Mouse (Mus musculus) hindbrain, embryonic 11.5 days (tissue): ENCODE data around the gene Tubd1. TPM values are rescaled to one million over a fixed set of nuclear protein-coding genes. Genes with fewer than 3 reads are reported as not detected.

ENCODE experiments used
- ATAC-seq: fragments of 200-750 bp; cut with Nextera tagmentation; 2 replicates; pipeline ENCODE4 v1.8.0; 2017; ENCODE audit warnings: mild to moderate bottlenecking, moderate TSS enrichment, moderate library complexity; ENCODE audit not compliant: low FRiP score
- DNase-seq: peaks from one replicate; pipeline ENCODE4 v3.0.0-alpha.2; 2015; ENCODE audit warnings: low spot score
- H3K27ac ChIP-seq: fragments of 300-500 bp; sonication (generic); 2 replicates; pipeline ENCODE4 v1.5.1; 2014; ENCODE audit warnings: mild to moderate bottlenecking, low read depth, low read length
- H3K27me3 ChIP-seq: fragments of 300-500 bp; sonication (generic); 2 replicates; pipeline ENCODE4 v1.6.1; 2014; ENCODE audit warnings: mild to moderate bottlenecking, low read length, moderate library complexity, mixed read lengths; ENCODE audit not compliant: control insufficient read depth, insufficient read depth
- H3K36me3 ChIP-seq: fragments of 300-500 bp; sonication (generic); 2 replicates; pipeline ENCODE4 v1.6.1; 2014; ENCODE audit warnings: mild to moderate bottlenecking, low read length, moderate library complexity, mixed read lengths; ENCODE audit not compliant: control insufficient read depth, insufficient read depth
- H3K4me1 ChIP-seq: fragments of 300-500 bp; sonication (generic); replicated peaks from 2 replicates; pipeline ENCODE4 v1.6.1; 2014; ENCODE audit warnings: low read length, mixed read lengths; ENCODE audit not compliant: control insufficient read depth, insufficient read depth
- H3K4me2 ChIP-seq: fragments of 300-500 bp; sonication (generic); replicated peaks from 2 replicates; pipeline ENCODE4 v1.6.1; 2014; ENCODE audit warnings: mild to moderate bottlenecking, low read depth, low read length
- H3K4me3 ChIP-seq: fragments of 300-500 bp; sonication (generic); 2 replicates; pipeline ENCODE4 v1.5.1; 2014; ENCODE audit warnings: low read depth, low read length
- H3K9ac ChIP-seq: fragments of 300-500 bp; sonication (generic); 2 replicates; pipeline ENCODE4 v1.6.1; 2014; ENCODE audit warnings: low read depth, low read length
- H3K9me3 ChIP-seq: fragments of 300-500 bp; sonication (generic); 2 replicates; pipeline ENCODE4 v1.6.1; 2016; ENCODE audit warnings: low read length; ENCODE audit not compliant: control insufficient read depth
- WGBS: fragments of 180-500 bp; shearing (Covaris S2); extraction: QIAGEN DNeasy Blood & Tissue Kit; methylation state at CpG from one replicate; pipeline ENCODE4 v1.1.7; 2014; 5-methylcytosine and 5-hydroxymethylcytosine counted together
- polyA plus RNA-seq: library from polyadenylated mRNA; unstranded; fragments of >200 nt; fragmentation: Nextera tagmentation; extraction: Ambion mirVana; gene quantifications from 2 replicates; pipeline ENCODE4 v1.2.1, GENCODE M21; 2014

Gene Tubd1
- polyA plus RNA-seq, 1 experiment from 2014 or later = 13.5 TPM

DNA sequence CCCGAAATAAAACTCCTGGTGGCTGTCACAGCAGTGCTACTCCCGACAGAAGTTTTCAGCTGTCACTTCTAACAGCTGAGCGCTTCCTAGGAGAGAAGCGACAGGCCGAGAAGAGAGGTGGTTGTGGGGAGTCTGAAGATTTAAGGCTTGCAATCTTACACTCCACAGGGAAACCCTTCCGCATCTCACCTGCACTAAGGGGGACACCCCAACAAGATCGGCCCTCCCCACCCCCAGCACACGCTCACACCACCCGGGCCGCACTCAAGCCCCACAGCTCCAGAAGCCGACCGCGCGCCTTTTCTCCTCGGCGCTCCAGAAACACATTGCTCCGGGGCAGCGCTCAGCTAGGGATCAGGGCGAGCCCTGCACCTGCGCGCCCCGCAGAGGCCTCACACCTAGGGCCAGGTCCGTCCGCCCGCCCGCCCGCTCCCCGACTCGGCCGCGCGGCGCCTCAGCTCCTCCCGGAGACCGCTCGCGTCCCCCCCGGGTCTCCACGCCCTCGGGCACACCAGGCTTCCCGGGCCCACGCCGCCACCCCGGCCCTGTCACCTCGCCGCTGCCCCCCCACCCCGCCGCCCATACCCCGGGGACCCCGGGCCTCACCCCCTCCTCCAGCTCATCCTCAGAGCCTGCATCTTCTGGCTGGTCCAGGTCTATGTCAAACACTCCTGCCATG lies 692 bp upstream of the Tubd1 start:
- H3K36me3 ChIP-seq = no peaks in the 10 kb centered on the region

DNA sequence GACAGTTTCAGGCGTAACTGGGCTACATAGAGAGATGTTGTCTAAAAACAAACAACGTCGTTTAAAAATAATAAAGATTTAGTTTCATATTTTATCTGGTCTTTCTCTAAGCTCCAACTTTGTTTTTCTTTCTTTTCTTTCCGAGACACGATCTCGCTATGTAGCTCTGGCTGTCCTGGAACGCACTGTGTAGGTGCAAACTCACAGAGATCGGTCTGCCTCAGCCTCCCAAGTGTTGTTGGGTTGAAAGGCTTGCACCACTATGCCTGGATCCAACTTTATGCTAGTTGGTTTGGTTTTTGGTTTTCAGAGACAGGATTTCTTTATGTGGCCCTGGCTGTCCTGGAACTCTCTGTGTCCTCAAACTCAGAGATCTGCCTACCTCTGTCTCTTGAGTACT lies 765 bp downstream of the Tubd1 start:
- Histone ChIP-seq H3K27me3 (no peaks in the 10 kb centered on the region), H3K36me3 (no peaks in the 10 kb centered on the region; the same call in 1 of the 2 replicates), H3K4me1 (no peaks in the 10 kb centered on the region), H3K4me3 (peak overlapping the region; percentile 78), H3K27ac (no peak overlapping the region), H3K4me2 (peak overlapping the region; percentile 39), H3K9me3 (no peaks in the 10 kb centered on the region), H3K9ac (0 out of 2 replicates have a peak overlapping the region, but pooled peaks have one; percentile 46)
- 81% methylated on average over 8 of the region's 8 CpGs for WGBS
- DNase-seq (no peak), ATAC-seq (no peak)

More for the DNA sequence above, 692 bp upstream of the Tubd1 start:
- DNase-seq = no peak
- whole genome bisulfite sequencing = under 1% methylated on average over 44 of the region's 50 CpGs
- Histone ChIP-seq H3K4me2 (peak overlapping the region; percentile 86), H3K27me3 (no peaks in the 10 kb centered on the region), H3K4me3 (peak overlapping the region; percentile 78), H3K27ac (peak overlapping the region; percentile 68), H3K9me3 (no peaks in the 10 kb centered on the region), H3K9ac (peak overlapping the region; percentile 75), H3K4me1 (no peaks in the 10 kb centered on the region)
- ATAC-seq = peak; percentile 71

DNA sequence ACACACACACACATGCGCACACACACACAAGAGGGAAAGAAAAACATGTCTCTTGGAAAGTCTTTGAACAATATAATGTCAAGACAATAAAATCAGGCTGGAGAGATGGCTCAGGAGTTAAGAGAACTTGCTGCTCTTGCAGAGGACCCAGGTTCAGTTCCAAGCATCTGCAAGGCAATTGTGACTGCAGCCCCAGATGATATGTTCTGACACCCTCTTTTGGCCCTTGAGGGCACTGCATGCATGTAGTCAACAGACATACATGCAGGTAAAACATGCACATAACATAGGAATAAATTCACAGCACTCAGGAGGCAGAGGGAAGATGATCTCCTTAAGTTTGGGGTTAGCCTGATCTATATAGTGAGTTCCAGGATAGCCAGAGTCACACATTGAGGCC lies 2.6 kb downstream of the Tubd1 start:
- Histone ChIP-seq H3K27me3 (no peaks in the 10 kb centered on the region), H3K4me1 (no peaks in the 10 kb centered on the region), H3K4me3 (no peak overlapping the region), H3K27ac (no peak overlapping the region), H3K4me2 (no peak overlapping the region), H3K9ac (no peak overlapping the region), H3K9me3 (no peaks in the 10 kb centered on the region), H3K36me3 (no peaks in the 10 kb centered on the region; the same call in 1 of the 2 replicates)
- no peak for DNase-seq
- 89% methylated on average over 1 of the region's 1 CpGs for WGBS
- no peak for ATAC-seq

DNA sequence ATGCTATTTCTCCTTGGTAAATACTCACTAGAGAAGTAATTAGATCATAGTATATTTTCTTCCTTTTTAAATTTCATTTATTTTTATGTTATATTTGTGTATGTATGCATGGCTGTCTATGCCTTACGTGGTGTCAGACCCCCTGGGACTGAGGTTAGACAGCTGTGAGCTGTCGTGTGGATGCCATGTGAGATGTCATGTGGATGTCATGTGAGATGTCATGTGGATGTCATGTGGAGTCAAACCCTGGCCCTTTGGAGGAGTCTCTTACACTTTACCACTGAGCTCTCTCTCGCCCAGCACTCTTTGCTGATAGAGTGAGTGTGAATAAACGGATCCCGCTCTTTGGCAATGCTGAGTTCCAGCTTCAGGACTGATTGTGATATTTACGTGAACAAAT lies 8.7 kb downstream of the Tubd1 start:
- ATAC-seq = no peak
- WGBS = 92% methylated on average over 6 of the region's 6 CpGs
- Histone ChIP-seq H3K27ac (no peak overlapping the region), H3K27me3 (no peaks in the 10 kb centered on the region), H3K4me1 (no peaks in the 10 kb centered on the region), H3K9ac (no peak overlapping the region), H3K4me2 (no peak overlapping the region), H3K36me3 (no peaks in the 10 kb centered on the region; the same call in 1 of the 2 replicates), H3K4me3 (no peak overlapping the region), H3K9me3 (no peaks in the 10 kb centered on the region)
- DNase-seq = no peak

DNA sequence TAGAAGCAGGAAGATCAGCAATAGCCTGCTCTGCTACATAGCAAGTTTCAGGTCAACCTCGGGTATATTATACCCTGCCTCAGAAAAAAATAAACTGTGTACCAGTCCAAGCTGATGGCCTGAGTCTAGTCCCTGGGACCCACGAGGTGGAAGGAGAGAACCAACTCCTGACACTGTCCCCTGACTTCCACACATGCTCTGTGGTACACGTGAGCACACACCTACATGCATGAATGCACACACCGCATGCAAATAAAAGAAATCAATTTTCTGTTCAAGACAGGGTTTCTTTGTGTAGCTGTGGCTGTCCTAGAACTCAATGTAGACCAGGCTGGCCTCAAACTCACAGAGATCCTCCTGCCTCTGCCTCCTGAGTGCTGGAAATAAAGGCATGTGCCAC lies 13.5 kb downstream of the Tubd1 start:
- H3K27ac ChIP-seq = no peak overlapping the region
- WGBS = 88% methylated on average over 4 of the region's 4 CpGs
- DNase-seq (no peak), ATAC-seq (no peak)
- no peak overlapping the region for H3K4me2 ChIP-seq
- H3K9me3 ChIP-seq = no peaks in the 10 kb centered on the region
- no peaks in the 10 kb centered on the region for H3K36me3 ChIP-seq
- H3K4me1 ChIP-seq = no peaks in the 10 kb centered on the region
- no peaks in the 10 kb centered on the region for H3K27me3 ChIP-seq
- H3K9ac ChIP-seq = no peak overlapping the region
- H3K4me3 ChIP-seq = no peak overlapping the region

DNA sequence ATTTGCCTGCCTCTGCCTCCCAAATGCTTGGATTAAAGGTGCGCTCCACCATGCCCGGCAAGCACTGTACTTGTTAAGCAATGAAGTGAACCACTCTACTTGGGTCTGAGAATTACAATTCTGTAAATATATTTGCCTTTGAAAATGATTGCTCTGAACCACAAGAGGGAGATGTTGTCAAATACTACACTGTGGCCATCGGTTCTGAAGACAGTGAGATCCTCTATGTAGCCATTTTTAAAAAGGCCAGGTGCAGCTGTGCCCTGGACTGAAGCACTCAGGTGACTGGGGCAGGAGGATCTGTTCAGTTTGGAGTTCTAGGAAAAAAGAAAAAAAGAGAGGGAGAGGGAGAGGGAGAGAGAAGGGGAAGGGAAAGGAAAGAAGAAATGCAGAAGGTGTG lies 23.6 kb downstream of the Tubd1 start:
- no peak overlapping the region for H3K27ac ChIP-seq
- WGBS = 79% methylated on average over 3 of the region's 3 CpGs
- no peak for ATAC-seq
- H3K36me3 ChIP-seq = no peaks in the 10 kb centered on the region
- DNase-seq = no peak
- no peak overlapping the region for H3K9ac ChIP-seq
- H3K9me3 ChIP-seq = no peaks in the 10 kb centered on the region
- H3K4me1 ChIP-seq = no peaks in the 10 kb centered on the region
- H3K4me3 ChIP-seq = no peak overlapping the region
- no peaks in the 10 kb centered on the region for H3K27me3 ChIP-seq
- H3K4me2 ChIP-seq = no peak overlapping the region

DNA sequence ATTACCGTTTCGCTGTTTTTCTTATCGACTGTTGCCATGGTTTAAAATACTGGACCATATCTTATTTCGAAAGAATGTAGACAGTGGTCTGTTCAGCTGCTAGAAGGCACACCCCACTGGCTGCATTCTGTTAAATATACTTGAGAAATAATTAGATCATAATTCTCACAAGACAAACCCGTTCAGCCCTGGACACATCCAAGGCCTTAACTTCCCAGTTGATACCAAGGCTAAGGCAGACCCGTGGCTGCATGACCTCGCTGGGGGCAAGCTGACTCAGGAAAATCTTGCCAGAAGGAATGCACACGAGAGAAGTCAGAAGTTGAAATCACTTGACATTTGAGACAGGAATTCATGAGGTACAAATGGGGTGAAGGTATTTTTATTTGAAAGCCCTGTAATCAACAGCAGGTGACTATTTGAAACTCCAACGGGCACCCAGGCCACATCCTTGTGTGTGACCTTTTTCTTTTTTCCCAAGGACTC lies 25.5 kb downstream of the Tubd1 start:
- Histone ChIP-seq H3K27me3 (no peaks in the 10 kb centered on the region), H3K9me3 (no peaks in the 10 kb centered on the region), H3K4me1 (no peaks in the 10 kb centered on the region), H3K9ac (no peak overlapping the region), H3K27ac (no peak overlapping the region), H3K4me2 (no peak overlapping the region), H3K36me3 (no peaks in the 10 kb centered on the region), H3K4me3 (no peak overlapping the region)
- no peak for ATAC-seq
- DNase-seq = no peak
- WGBS = 61% methylated on average over 9 of the region's 9 CpGs

DNA sequence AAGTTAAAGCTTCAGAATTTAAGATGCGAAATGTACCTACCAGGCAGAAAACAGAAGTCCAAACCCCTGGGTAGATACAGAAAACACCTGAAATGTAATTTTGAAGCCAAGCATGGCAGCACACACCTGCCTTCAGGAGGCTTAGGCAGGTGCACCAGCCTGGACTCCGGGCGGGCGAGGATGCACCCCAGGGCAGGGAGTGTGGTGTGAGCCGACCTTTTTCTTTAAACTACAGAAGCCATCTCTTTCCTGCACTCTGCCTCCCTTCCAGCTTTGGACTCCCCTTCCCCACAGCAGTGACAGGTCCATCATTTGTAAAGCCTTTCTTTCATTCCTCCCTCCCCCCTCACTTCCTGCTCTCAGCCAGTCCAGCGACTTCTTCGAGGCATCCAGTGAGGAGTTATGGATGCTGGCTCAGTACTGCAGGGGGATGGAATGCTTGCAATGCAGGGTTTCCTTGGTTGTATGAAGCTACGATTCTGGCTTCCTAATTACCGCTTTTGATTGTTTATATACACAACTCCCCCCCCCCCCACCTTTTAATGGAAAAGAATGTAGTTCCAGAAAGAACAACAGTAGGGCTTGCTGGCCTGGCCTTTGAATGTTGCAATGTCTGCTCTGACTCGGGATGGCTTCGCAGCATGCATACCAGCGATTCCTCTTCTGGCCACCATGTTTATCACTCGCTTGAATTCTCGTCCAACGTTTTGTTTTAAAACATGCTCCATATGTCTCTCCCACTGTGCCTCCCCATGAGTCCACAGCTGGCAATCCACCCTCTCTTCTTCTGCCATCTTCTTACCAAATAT lies 26.5 kb downstream of the Tubd1 start:
- Histone ChIP-seq H3K36me3 (no peaks in the 10 kb centered on the region), H3K27me3 (no peaks in the 10 kb centered on the region), H3K9ac (no peak overlapping the region), H3K4me2 (no peak overlapping the region), H3K4me1 (no peaks in the 10 kb centered on the region), H3K27ac (peak overlapping the region; percentile 31; the same call in 1 of the 2 replicates), H3K9me3 (no peaks in the 10 kb centered on the region), H3K4me3 (no peak overlapping the region)
- no peak for ATAC-seq
- 50% methylated on average over 15 of the region's 15 CpGs for WGBS
- DNase-seq = peak; percentile 38
